Mouse (Mus musculus) frontal cortex, adult 2 months (tissue): ENCODE measurements around the gene Klf14. TPM values are rescaled to one million over a fixed set of nuclear protein-coding genes. Genes with fewer than 3 reads are reported as not detected.

ENCODE experiments used
- DNase-seq, 2 experiments: peaks; one replicate each; pipeline ENCODE4 v3.0.0; 2022; ENCODE audit warnings: low spot score in 1 of 2; ENCODE audit errors: extremely low spot score in 1 of 2
- polyA plus RNA-seq: library from polyadenylated mRNA; depleted of rRNA; stranded (reverse); fragments of >200 nt; gene quantifications from 2 replicates; pipeline ENCODE4 v1.2.3, GENCODE M21; 2012; rRNA removed

Klf14 gene
- polyA plus RNA-seq, result 0.21 and 0.24 TPM in 2 replicates

- DNase-seq, result no peak
These were observed at the start of gene Klf14 for GRCm38 (mm10) chr6:30958736-30959540. Gene Klf14, minus strand, starts transcription at chr6:30959078.

- no peak for DNase-seq
These were observed 47.3 kb upstream of the Klf14 start for GRCm38 (mm10) chr6:31006111-31006600.

GRCm38 (mm10) chr6:30986393-30986792 is 27.5 kb upstream of the Klf14 start:
- no peak for DNase-seq

- DNase-seq, result no peak
These were observed 24.1 kb upstream of the Klf14 start for GRCm38 (mm10) chr6:30983021-30983420.

- DNase-seq, result peak in 1 of 2 experiments; percentile 44
These were observed 23.6 kb upstream of the Klf14 start for GRCm38 (mm10) chr6:30982372-30982980.

- peak; percentile 26 to 43 for DNase-seq
These were observed 22.5 kb upstream of the Klf14 start for GRCm38 (mm10) chr6:30981351-30981750.

- DNase-seq, result no peak
These were observed 19.7 kb upstream of the Klf14 start for GRCm38 (mm10) chr6:30978615-30979014.

- no peak for DNase-seq
These were observed 13.2 kb upstream of the Klf14 start for GRCm38 (mm10) chr6:30972121-30972520.

GRCm38 (mm10) chr6:30957784-30958735 is 818 bp downstream of the Klf14 start:
- DNase-seq, result peak in 1 of 2 experiments; percentile 55

- no peak for DNase-seq
These were observed 19.6 kb downstream of the Klf14 start for GRCm38 (mm10) chr6:30939264-30939663.

GRCm38 (mm10) chr6:30922821-30923220 is 36.1 kb downstream of the Klf14 start:
- DNase-seq, result peak in 1 of 2 experiments; percentile 25

- DNase-seq, result no peak
These were observed 37.1 kb downstream of the Klf14 start for GRCm38 (mm10) chr6:30921826-30922225.

- peak; percentile 35 to 65 for DNase-seq
These were observed 37.8 kb downstream of the Klf14 start for GRCm38 (mm10) chr6:30920834-30921675.

- DNase-seq, result no peak
These were observed 43.4 kb downstream of the Klf14 start, which contains the start of gene Tsga13 for GRCm38 (mm10) chr6:30915473-30915872. Gene Tsga13, minus strand, starts transcription at chr6:30915573.

GRCm38 (mm10) chr6:30907970-30908369 is 50.9 kb downstream of the Klf14 start:
- DNase-seq, result peak; percentile 81 to 85

Other genes starting within 250 kb of the Klf14 start
- 53.9 and 57.8 TPM in 2 replicates for gene Mest, start 235.5 kb downstream of the Klf14 start, polyA plus RNA-seq
- gene Copg2, start 62.3 kb downstream of the Klf14 start, polyA plus RNA-seq, result 35.8 and 64.0 TPM in 2 replicates
- gene Tsga13, start 43.5 kb downstream of the Klf14 start, polyA plus RNA-seq, result 0.27 and 0.32 TPM in 2 replicates